Mouse (Mus musculus) frontal cortex, postnatal 25 days (tissue): ENCODE measurements around the gene Cbx6.
A peak's percentile ranks its signal among the peaks of the same experiment; 100 is the strongest.

Experiments used
- DNase-seq, 2 experiments: peaks; one replicate each; pipeline ENCODE4 v3.0.0; 2022; ENCODE audit warnings: low spot score in 2 of 2

Gene Cbx6

GRCm38 (mm10) chr15:79834130-79834880 lies at the start of gene Cbx6, which contains the start of gene Npcd:
TSS of gene Cbx6 (minus strand) at chr15:79834688.
TSS of gene Npcd (minus strand) at chr15:79834237.
- DNase-seq: peak; percentile 97 to 98

- peak; percentile 94 to 95 for DNase-seq
These were observed 48.9 kb upstream of the Cbx6 start for GRCm38 (mm10) chr15:79883352-79883822.

- peak; percentile 33 to 39 for DNase-seq
These were observed 48.3 kb upstream of the Cbx6 start for GRCm38 (mm10) chr15:79882623-79883267.

- DNase-seq: no peak
These were observed 46.0 kb upstream of the Cbx6 start for GRCm38 (mm10) chr15:79880477-79880876.

GRCm38 (mm10) chr15:79879319-79879718 lies 44.8 kb upstream of the Cbx6 start:
- peak; percentile 31 to 44 for DNase-seq

GRCm38 (mm10) chr15:79878725-79879136 lies 44.2 kb upstream of the Cbx6 start:
- no peak for DNase-seq

GRCm38 (mm10) chr15:79875261-79875995 lies 40.9 kb upstream of the Cbx6 start:
- no peak for DNase-seq

- no peak for DNase-seq
These were observed 39.5 kb upstream of the Cbx6 start for GRCm38 (mm10) chr15:79873995-79874394.

- no peak for DNase-seq
These were observed 39.1 kb upstream of the Cbx6 start for GRCm38 (mm10) chr15:79873545-79873944.

- no peak for DNase-seq
These were observed 32.9 kb upstream of the Cbx6 start for GRCm38 (mm10) chr15:79867260-79868002.

- no peak for DNase-seq
These were observed 25.3 kb upstream of the Cbx6 start for GRCm38 (mm10) chr15:79859821-79860220.

GRCm38 (mm10) chr15:79858979-79859378 lies 24.5 kb upstream of the Cbx6 start:
- DNase-seq: no peak

- no peak for DNase-seq
These were observed 15.7 kb upstream of the Cbx6 start for GRCm38 (mm10) chr15:79850143-79850542.

GRCm38 (mm10) chr15:79847100-79847499 lies 12.6 kb upstream of the Cbx6 start:
- DNase-seq: no peak

GRCm38 (mm10) chr15:79845986-79846385 lies 11.5 kb upstream of the Cbx6 start:
- DNase-seq: no peak

- no peak for DNase-seq
These were observed 8.5 kb upstream of the Cbx6 start for GRCm38 (mm10) chr15:79842985-79843384.

GRCm38 (mm10) chr15:79840281-79840680 lies 5.8 kb upstream of the Cbx6 start:
- DNase-seq: no peak

- DNase-seq: no peak
These were observed 383 bp upstream of the Cbx6 start for GRCm38 (mm10) chr15:79834881-79835260.

- peak in 1 of 2 experiments; percentile 38 for DNase-seq
These were observed 1.0 kb downstream of the Cbx6 start for GRCm38 (mm10) chr15:79833251-79834050.

GRCm38 (mm10) chr15:79832064-79832900 lies 2.2 kb downstream of the Cbx6 start:
- DNase-seq: peak; percentile 63 to 77
